Mouse (Mus musculus): ENCODE measurements around the gene Gjc1.
A peak's percentile ranks its signal among the peaks of the same experiment; 100 is the strongest.

Gjc1 gene

DNA sequence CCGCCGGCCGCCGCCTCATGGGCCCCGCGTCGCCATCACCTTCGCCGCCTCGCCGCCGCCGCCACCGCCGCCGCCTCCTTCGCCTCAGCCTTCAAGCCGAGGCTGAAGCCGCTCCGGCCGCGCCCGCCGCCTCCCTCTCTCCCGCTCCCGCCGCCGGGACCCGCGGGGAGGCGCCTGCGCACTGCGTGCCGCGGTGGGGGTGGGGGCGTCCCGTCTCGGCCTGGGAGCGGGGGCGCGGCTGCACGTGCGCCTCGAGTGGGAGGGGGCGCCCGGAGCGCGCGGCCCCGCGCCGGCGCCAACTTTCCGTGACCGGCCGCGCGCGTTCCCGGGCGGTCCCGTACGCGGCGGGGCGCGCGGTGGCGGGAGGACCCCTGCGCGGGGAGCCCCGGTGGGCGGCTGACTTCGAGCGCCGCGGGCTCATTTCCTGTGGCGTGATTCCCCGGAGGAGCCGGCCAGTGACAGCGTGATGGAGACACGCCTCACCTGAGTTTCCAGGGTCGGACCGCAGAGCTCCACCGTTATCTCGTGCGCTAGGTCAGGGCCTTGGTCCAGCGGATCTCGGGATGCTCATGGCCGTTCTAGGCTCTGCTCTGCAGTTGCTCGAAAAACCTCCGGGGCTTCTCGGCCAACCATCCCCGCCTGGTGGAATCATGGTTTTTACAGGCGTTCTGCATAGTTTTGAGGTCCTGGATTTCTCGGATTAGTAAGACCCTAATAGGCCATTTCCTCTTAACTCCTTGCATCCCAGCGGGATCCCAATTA lies at the start of gene Gjc1:
TSS of gene Gjc1 (minus strand) at position 680 of the 762 bp plus-strand sequence.
- DNase-seq, result peak; percentile 66

DNA sequence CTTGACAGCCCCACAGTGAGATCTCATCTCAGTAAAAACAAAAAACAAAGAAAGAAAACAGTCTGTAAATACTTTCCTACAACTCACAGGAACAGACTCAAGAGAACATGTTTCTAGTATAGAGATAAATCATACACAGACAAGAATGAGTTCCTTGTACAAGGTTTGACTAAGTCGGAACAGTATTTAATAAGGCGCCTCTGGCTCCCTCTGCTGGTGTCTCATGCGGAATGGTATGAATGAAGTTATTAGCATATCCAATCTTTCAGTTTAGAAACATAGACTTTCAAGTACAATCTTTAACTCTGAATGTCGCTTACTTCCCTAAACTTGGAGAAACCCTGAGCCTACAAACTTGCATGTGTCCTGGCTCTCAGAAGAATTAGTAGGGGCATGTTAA lies 44.8 kb upstream of the Gjc1 start:
- peak; percentile 82 for DNase-seq

DNA sequence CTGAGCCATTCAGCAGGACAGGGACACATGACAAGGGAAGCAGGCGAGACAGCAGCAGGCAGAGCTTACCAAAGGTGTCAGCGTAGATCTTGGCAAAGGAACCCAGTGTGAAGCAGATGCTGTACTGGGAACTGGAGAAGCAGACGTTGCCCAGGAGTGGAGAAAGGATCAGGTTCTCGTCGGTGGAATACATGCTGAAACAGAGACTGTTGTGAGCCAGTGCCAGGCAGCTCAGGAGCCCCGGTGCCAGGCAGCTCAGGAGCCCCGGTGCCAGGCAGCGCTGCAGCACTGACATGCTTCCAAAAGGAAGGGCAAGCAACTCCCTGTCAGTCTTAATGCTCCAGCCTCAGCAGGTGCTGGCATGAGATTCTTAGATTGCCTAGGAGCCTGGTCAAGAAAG lies 40.4 kb upstream of the Gjc1 start:
- no peak for DNase-seq

DNA sequence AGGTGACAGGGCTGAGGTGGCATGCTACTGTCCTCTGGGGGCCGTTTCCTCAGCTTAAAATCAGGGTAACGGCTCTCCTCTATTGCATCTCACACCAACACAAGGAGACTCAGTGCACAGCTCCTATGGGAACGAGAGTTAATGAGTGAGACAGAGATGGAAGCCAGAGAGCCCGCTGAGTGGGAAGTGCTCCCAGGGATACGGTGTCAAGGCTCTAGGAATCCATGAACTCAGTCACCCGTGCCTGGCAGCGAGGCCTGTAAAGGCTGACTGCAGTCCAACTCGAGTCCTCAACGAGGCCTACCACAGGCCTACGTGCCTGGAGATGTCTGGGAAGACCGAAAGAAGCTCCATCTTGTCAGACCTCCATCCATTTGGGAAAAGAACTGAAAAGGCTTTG lies 39.5 kb upstream of the Gjc1 start:
- DNase-seq, result no peak

DNA sequence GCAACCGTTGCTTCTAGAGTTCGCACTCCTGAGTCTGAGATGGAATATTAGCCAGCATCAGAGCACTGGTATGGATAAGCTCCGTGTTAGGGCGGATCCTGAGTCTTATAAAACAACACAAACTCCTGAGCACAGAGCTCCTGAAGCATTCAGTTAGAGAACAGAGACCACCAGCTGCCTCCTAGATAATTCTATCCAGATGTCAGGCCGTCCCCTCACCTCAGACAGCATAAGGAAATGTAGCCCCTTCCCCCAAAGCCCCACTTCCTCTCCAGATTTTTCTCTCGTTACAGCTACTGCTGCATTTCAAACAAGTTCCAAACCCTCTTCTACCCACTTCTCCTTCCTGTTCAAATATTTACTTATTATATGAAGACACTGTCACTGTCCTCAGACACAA lies 36.4 kb upstream of the Gjc1 start:
- no peak for DNase-seq

DNA sequence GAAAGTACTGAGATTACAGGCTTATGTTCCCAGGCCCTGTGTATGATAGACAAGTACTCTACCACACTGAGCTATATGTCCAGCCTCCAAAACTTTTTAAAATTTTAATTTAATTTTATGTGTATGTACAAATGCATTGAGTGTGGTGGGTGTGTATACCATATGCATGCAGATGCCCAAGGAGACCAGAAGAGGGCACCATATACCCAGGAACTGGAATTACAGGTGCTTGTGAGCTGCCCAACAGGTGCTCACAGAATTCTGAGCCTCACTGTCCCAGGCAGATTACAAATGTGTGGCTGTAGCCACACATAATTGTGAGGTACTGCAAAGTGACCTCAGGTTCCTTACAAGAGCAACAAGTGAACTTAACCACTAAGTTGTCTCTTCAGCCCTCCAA lies 34.3 kb upstream of the Gjc1 start:
- DNase-seq, result no peak

DNA sequence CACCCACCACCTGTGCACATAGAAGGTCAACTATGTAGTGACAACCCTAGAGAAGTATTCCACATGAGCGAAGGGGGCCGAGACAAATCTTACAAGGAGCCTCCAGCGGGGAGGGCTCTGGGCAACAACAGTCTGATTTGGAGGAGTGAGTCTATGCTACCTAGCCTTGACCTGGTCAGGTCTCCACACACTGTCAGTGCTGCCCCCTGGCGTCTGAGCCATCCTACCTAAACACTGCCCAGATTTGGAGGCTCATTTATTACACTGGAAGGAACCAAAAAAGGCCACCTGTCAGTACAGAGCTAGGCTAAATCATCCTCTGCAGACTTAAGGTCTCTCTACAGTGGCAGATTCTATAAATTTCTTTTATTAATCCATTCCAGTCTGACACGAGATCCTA lies 32.4 kb upstream of the Gjc1 start:
- peak; percentile 83 for DNase-seq

DNA sequence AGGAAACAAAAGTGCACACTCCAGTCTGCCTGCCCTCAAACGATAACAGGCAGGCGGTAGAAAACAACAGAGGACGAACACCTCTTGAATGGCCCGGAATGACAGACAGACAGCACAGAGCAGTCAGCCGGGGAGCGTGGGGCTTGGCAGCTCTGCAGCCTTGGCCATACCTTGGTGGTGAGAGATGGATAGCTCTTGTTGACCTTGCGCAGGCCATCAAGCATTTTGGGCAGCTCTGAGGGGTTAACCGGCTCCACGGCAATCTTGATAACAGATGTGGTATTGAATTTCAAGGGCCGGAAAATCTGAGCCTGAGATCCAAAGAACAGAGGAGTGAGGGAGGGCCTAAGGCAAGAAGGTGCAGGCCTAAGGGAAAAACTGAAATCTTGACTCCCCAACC lies 26.4 kb upstream of the Gjc1 start:
- no peak for DNase-seq

DNA sequence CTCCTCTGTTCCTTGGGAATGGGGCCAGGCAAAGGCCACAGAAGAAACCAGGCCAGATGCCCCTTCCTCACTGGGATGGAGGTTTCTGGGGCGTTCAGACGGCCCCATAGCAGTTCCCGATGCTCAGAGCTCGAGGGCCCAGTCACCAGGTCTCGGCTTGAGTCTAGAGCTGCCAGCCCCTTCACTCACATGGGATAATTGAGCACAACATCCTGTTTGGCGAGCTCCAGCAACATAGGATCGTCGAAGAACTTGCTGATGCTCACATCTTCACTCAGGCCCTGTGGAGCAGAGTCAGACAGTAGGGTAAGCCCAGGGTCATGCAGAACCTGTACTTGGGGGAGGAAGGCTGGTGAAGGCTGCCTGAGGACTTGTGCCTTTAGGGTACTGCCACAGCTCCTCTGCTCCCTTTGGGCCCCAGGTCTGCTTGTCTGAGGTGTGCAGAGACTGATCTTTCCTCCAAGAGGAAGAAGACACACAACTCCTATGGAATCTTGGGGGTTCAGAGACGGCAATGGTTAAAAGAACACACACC lies 19.2 kb upstream of the Gjc1 start:
- no peak for DNase-seq

DNA sequence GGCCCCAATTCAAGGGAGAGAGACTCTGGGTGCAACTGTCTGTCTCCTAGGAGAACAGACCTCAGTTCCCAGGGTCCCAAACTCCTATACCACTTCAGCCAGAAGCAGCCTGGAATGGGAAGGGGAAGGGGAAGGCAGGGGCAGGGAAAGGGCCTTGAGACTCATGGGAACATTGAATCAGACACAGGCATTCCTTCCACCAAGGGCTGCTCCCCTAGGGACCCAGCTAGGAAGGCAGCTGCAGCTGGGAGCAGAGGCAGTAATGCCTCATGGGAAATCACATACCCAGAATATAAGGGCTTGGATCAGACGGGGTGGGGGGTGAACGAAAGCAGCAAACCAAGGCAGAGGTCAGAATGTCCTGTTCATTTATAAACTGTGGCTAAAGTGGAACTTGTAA lies 18.6 kb upstream of the Gjc1 start:
- DNase-seq, result no peak

DNA sequence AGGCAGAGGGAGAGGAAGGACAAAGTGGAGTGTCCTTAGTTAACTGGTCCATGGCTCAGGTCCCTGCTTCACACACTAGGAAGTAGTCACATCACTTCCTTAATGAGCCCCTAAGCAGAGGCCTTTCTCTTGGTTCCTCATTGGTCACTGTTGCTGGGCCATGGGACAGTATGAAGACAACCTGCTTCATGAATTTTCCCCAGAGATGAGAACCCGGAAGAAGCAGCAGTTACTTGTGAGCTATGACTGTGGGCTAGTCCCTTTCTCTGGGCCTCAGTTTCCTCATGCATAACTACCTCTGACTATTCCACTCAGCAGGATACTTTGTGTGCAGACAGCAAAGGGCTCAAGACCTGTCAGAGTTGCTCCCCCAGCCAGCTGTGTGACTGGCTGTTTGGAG lies 17.9 kb upstream of the Gjc1 start:
- DNase-seq, result no peak

DNA sequence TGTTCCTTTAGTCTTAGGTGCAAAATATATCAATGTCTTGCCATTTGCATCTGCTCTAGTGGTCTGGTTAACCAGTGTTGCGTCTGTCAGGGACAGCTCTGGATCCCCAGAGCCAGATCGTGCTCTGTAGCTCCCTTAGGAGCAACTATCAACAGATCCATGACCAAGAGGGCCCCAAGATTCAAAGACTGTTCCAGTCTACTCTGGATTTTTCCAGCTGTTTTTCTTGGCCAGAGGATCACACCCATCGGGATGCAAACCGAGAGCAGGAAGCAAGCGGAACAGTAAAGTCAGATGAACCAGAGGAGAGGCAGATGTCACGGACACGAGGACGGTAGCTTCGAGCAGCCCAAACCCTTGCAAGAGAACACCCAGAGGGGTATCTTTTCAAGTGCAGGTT lies 16.6 kb upstream of the Gjc1 start:
- no peak for DNase-seq

DNA sequence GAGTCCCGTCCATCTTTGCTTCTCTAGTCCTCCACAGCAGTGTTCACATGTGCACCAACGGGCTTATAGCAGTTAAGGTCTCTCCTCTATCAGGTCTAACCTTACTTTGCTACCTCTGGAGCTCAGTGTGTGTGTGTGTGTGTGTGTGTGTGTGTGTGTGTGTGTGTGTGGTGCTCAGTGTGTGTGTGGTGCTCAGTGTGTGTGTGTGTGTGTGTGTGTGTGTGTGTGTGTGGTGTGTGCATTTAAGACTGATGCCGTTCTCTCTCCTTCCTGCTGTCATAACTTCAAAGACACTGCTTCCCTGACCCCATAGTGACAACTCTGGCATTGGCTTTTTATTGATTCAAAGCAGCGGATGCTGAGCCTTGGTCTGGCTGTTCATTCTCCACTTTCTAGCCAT lies 16.0 kb upstream of the Gjc1 start, which contains the start of gene Higd1b:
TSS of gene Higd1b (plus strand) at position 301 of the 400 bp plus-strand sequence.
- DNase-seq, result no peak

DNA sequence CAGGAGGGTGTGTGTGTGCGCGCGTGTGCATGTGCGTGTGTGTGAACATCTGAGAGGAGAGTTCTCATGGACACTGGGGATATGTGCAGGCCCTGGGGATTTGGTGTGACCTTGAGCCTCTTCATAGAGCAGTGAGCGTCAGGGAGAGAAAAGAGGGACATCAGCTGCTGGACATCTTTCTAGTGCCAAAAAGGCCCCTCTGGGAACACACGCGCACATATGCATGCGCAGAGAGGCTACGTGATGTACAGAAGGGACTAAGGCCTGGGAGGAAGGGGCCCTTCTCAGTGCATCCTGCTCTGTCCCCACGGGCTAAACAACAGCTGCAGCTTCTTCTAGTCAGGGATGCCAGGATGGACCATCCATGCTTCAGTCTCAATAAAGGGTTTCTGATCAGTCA lies 14.7 kb upstream of the Gjc1 start:
- DNase-seq, result no peak

DNA sequence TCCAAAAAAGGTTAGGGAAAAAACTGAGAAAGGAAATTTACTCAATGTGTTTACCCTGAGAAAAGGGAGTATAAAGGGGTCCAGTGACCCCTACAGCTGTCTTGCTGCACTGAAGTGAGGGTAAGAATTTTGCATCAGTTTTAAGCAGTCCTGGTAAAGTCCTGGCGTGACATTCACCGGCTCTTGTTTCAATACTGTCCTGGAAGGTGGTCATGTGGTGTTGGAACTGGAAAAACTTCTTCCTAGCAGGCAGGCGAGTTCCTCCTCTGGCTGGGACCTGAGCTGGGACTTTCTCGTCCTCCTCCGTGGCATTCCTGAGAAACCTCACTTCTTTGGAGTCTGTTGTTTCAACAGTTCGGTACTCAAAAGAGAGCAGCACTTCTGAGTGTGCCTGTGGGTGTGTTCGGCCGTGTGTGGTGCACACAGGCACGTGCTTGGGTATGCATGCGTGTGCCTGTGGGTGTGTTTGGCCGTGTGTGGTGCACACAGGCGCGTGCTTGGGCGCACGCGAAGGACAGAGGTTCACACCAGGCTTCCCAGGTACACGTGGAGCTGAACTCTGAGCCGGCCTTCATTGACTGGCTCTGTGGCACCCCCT lies 13.3 kb upstream of the Gjc1 start:
- DNase-seq, result no peak

DNA sequence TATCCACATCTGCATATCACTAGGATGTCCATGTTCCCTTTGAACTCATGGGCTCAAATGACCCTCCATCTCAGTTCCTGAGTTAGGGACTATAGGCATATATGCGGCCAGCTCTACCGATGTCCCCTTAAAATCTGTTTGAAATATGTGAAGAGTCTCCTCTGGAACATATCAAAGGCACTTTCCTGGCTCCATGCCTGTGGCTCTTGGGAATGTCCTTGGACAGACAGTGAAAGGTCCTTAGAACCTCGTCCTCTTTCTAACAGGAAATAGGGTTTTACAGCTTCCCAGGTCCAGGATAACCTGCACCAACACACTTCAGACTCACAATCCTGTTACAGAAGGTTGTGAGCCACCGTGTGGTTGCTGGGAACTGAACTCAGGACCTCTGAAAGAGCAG lies 10.8 kb upstream of the Gjc1 start:
- DNase-seq, result no peak

DNA sequence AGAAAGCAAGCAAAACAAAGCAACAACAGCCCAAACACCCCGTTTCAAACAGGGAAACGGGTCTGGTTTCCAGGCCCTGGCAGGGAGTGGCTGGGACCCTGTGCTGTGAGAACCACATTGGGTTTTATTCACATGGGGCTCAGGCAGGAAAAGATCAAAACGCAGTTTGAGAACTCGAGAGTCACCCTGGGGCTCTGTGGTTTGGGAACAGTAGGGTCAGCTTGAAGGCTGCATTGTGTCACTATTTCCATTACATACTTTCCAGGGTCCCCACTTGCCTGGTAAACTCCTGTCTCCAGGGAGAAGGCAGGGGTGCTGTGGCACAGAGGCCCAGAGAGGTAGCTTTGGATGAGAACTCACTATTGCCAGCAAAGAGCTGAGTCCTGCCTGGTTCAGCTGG lies 7.6 kb upstream of the Gjc1 start:
- no peak for DNase-seq

DNA sequence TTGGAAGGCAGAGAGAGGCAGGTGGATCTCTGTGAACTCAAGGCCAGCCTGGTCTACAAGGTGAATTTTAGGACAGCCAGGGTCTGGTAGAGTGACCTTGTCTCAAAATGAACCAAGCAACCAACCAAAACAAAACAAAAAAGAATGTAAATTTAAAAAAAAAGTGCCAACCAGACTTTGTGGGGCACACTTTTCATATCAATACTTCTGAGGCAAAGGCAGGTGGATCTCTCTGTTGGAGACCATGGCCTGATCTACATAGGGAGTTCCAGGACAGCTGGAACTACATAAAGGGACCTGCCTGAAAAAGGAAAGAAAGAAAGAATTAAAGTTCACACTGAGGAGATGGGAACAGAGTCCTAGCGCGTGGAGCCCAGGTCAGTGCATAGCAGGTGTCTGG lies 7.0 kb upstream of the Gjc1 start:
- no peak for DNase-seq

DNA sequence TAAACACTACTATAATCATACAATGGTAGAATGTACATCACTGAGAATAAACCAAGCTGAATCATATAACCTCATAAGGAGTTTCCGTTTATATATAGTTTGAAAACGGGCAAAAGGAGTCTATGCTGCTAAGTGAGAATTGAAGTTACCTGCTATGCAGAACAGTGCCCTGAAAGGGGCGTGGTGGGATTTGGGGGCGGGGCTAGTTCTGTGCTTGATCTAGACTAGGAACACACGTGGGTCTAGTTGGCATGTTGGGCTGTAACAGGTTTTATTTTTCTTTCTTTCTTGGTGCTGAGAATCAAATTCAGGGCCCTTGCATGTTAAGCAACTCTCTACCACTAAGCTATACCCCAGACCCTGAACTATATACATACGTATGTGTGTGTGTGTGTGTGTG lies 1.7 kb upstream of the Gjc1 start:
- peak; percentile 63 for DNase-seq

DNA sequence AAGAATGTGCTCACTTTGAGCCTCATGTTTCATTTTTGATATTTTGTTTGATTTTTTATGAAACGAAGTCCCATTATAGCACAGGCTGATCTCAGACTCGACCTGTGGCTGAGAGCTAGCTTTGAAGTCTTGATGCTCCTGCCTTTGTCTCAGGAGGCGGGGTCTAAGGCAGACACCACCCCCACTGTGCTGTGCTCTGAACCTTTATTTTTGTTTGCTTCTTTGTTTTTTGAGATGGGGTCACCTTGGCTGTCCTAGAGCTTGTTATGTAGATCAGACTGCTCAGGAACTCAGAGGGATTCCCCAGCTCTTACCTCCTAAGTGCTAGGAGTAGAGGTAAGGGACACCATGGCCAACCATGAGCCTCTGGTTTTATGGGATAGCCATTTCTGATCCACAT lies 932 bp upstream of the Gjc1 start:
- peak; percentile 20 for DNase-seq

DNA sequence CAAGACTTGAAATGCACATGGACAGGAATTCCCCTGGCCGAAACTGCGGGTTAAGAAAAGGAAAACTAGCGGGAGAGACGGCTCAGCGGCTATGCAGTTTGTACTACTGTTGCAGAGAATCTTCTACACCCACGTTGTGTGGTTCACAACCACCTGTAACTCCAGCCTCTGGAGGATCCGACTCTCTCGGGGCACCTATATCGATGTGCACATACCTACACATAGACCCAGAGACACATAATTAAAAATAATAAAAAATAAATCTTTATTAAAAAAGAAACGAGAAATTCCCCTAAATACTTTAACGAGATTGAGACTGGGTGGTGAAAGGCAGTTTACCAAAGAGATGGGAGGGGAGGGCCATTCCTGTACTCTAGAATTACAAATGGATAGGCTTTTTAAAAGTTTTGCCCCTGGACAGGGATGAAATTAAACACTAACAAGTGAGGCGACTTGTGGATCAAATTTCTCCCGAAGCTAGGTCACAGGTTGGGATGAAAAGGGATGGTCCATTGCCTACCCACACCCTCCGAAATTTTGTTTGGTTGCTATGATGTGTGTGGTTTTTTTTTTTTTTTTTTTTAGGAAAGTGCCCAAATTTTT lies 384 bp upstream of the Gjc1 start:
- peak; percentile 18 for DNase-seq

DNA sequence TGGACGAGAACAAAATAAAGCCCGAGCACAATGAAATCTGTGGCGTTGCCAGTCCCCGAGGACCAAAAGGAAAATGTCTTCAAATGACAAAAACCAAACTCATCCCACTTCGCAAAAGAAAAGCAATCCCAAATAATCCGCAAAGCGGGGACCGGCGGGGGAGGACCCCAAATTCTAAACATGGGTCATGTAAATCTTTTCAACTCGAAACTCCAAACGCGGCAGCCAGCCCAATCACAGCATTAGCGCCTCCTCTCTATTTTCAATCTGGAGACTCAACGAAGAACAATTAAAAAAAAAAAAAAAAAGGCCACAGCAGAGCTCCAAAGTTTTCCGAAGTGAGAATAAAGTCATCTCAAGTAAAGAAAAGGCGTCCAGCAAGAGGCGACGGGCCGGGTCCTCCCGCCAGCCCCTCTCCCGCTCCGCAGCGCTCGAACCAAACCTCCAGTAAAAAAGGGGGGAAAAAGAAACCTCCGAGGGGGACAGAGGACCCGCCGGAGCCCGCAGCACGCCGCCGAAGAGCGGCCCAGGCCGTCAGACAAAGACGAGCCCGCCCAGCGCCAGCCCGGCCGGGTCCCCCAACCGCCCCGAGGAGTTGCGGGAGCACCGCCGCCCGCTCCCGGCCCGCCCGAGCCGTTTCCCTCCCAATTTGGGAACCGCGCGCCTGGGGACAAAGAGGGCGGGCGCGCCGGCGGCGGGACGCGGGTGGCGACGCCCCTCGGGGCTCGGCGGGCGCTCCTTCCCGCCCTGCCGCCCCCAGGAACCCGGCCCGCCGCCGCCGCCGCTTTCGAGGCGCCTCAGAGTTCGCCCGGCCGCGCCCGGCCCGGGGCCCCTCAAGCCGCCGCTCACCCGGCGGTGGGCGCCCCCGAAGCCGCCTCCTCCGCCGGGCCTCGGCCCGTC lies 1.1 kb downstream of the Gjc1 start:
- peak; percentile 54 for DNase-seq

DNA sequence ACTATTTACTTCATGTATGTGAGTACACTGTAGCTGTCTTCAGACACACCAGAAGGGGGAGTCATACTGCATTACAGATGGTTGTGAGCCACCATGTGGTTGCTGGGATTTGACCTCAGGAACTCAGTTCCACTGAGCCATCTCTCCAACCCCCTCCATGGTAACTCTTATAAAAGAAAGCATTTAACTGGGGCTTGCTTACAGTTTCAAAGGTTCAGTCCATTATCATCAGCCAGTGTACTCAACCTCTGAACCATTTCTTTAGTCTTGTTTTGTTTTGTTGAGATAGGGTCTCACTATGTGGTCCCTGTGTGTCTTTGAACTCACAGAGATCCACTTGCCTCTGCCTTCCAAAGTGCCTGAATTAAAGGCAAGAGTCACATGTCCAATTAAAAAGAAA lies 4.6 kb downstream of the Gjc1 start:
- DNase-seq, result no peak
